Mouse (Mus musculus) testis, adult 2 months (tissue): ENCODE results near the gene Tnfsfm13. TPM values are rescaled to one million over a fixed set of nuclear protein-coding genes. Genes with fewer than 3 reads are reported as not detected.
A peak's percentile ranks its signal among the peaks of the same experiment; 100 is the strongest.

Experiments used
- H3K27ac ChIP-seq: fragments of 200-500 bp; 2 replicates; pipeline ENCODE4 v1.5.1; 2012; ENCODE audit warnings: low read depth, low read length; ENCODE audit not compliant: control insufficient read depth, insufficient read depth
- H3K27me3 ChIP-seq: fragments of 200-500 bp; 2 replicates; pipeline ENCODE4 v1.6.1; 2012; ENCODE audit warnings: mild to moderate bottlenecking, low read length, moderate library complexity; ENCODE audit not compliant: control insufficient read depth, insufficient read depth
- H3K36me3 ChIP-seq: fragments of 200-500 bp; 2 replicates; pipeline ENCODE4 v1.6.1; 2012; ENCODE audit warnings: mild to moderate bottlenecking, low read length; ENCODE audit not compliant: control insufficient read depth, insufficient read depth
- H3K4me1 ChIP-seq: fragments of 200-500 bp; 2 replicates; pipeline ENCODE4 v1.6.1; 2012; ENCODE audit warnings: low read length; ENCODE audit not compliant: control insufficient read depth, insufficient read depth
- H3K4me3 ChIP-seq: fragments of 200-500 bp; 2 replicates; pipeline ENCODE4 v1.5.1; 2012; ENCODE audit warnings: low read depth, mild to moderate bottlenecking, low read length, moderate library complexity, mixed read lengths; ENCODE audit not compliant: control insufficient read depth
- CTCF ChIP-seq: fragments of 200-500 bp; IDR thresholded peaks from 2 replicates; pipeline ENCODE4 v1.5.1; 2012; ENCODE audit warnings: low read depth, mild to moderate bottlenecking, inconsistent platforms, low read length, moderate library complexity; ENCODE audit not compliant: control insufficient read depth, insufficient read depth, insufficient replicate concordance
- POLR2A ChIP-seq: fragments of 200-500 bp; IDR thresholded peaks from 2 replicates; pipeline ENCODE4 v1.6.1; 2012; ENCODE audit warnings: low read depth, mild to moderate bottlenecking, inconsistent platforms, low read length, moderate library complexity; ENCODE audit not compliant: control insufficient read depth
- polyA plus RNA-seq: library from polyadenylated mRNA; depleted of rRNA; stranded (reverse); fragments of >200 nt; gene quantifications from 2 replicates; pipeline ENCODE4 v1.2.3, GENCODE M21; 2012

Tnfsfm13 gene
- polyA plus RNA-seq, 1 experiment = 1.9 TPM

GRCm38 (mm10) chr11:69718661-69719060 lies 22.8 kb upstream of the Tnfsfm13 start:
- Histone ChIP-seq H3K4me1 (peaks cover 2% of the 10 kb centered on the region), H3K27me3 (no peaks in the 10 kb centered on the region), H3K36me3 (no peaks in the 10 kb centered on the region), H3K4me3 (no peak overlapping the region), H3K27ac (no peak overlapping the region)
- TF ChIP-seq CTCF (no peak), POLR2A (no peak)

GRCm38 (mm10) chr11:69716953-69717352 lies 21.1 kb upstream of the Tnfsfm13 start:
- H3K4me1 ChIP-seq = peaks cover 4% of the 10 kb centered on the region
- TF ChIP-seq POLR2A = no peak
- TF ChIP-seq CTCF = no peak
- no peaks in the 10 kb centered on the region for H3K36me3 ChIP-seq
- no peak overlapping the region for H3K4me3 ChIP-seq
- H3K27ac ChIP-seq = no peak overlapping the region; the same call in 1 of the 2 replicates
- H3K27me3 ChIP-seq = no peaks in the 10 kb centered on the region

GRCm38 (mm10) chr11:69715929-69716328 lies 20.0 kb upstream of the Tnfsfm13 start:
- Histone ChIP-seq H3K4me3 (no peak overlapping the region), H3K4me1 (peaks cover 4% of the 10 kb centered on the region), H3K27me3 (no peaks in the 10 kb centered on the region), H3K27ac (0 out of 2 replicates have a peak overlapping the region, but pooled peaks have one; percentile 58), H3K36me3 (no peaks in the 10 kb centered on the region)
- TF ChIP-seq CTCF = no peak
- TF ChIP-seq POLR2A = no peak

- H3K27me3 ChIP-seq = no peaks in the 10 kb centered on the region
- no peaks in the 10 kb centered on the region for H3K36me3 ChIP-seq
- peaks cover 4% of the 10 kb centered on the region for H3K4me1 ChIP-seq
- peak overlapping the region; percentile 63 for H3K4me3 ChIP-seq
- H3K27ac ChIP-seq = peak overlapping the region; percentile 54; the same call in 1 of the 2 replicates
- peak; percentile 96 for TF ChIP-seq CTCF
- TF ChIP-seq POLR2A = no peak
Measured at GRCm38 (mm10) chr11:69715482-69715881, 19.6 kb upstream of the Tnfsfm13 start.

- H3K36me3 ChIP-seq = no peaks in the 10 kb centered on the region
- H3K27ac ChIP-seq = peak overlapping the region; percentile 37; the same call in 1 of the 2 replicates
- H3K4me3 ChIP-seq = no peak overlapping the region
Measured at GRCm38 (mm10) chr11:69714636-69715329, 18.9 kb upstream of the Tnfsfm13 start.

GRCm38 (mm10) chr11:69712954-69713672 lies 17.2 kb upstream of the Tnfsfm13 start:
- Histone ChIP-seq H3K36me3 (no peaks in the 10 kb centered on the region), H3K4me1 (peaks cover 4% of the 10 kb centered on the region), H3K27me3 (no peaks in the 10 kb centered on the region), H3K4me3 (no peak overlapping the region), H3K27ac (no peak overlapping the region)
- TF ChIP-seq POLR2A (no peak), CTCF (no peak)

More at GRCm38 (mm10) chr11:69714636-69715329, 18.9 kb upstream of the Tnfsfm13 start:
- TF ChIP-seq CTCF (no peak), POLR2A (no peak)
- Histone ChIP-seq H3K4me1 (peaks cover 4% of the 10 kb centered on the region), H3K27me3 (no peaks in the 10 kb centered on the region)

- no peak for TF ChIP-seq CTCF
- no peak for TF ChIP-seq POLR2A
- Histone ChIP-seq H3K4me3 (no peak overlapping the region), H3K27me3 (no peaks in the 10 kb centered on the region), H3K4me1 (peaks cover 4% of the 10 kb centered on the region), H3K27ac (no peak overlapping the region), H3K36me3 (no peaks in the 10 kb centered on the region)
Measured at GRCm38 (mm10) chr11:69711082-69711481, 15.2 kb upstream of the Tnfsfm13 start.
